Mouse (Mus musculus) intestine, embryonic 16.5 days (tissue): Measurements from ENCODE around the gene Trpm8. TPM values are rescaled to one million over a fixed set of nuclear protein-coding genes. Genes with fewer than 3 reads are reported as not detected.

ENCODE experiments used
- ATAC-seq: fragments of 200-750 bp; cut with Nextera tagmentation; 2 replicates; pipeline ENCODE4 v1.8.0; 2017; ENCODE audit warnings: moderate TSS enrichment, moderate library complexity
- H3K27ac ChIP-seq: fragments of 300-500 bp; sonication (generic); 2 replicates; pipeline ENCODE4 v1.5.1; 2014; ENCODE audit warnings: mild to moderate bottlenecking, low read length
- H3K27me3 ChIP-seq: fragments of 300-500 bp; sonication (generic); replicated peaks from 2 replicates; pipeline ENCODE4 v1.6.1; 2014; ENCODE audit warnings: low read length, control low read depth, mixed read lengths; ENCODE audit not compliant: control insufficient read depth, insufficient read depth
- H3K36me3 ChIP-seq: fragments of 300-500 bp; sonication (generic); 2 replicates; pipeline ENCODE4 v1.6.1; 2014; ENCODE audit warnings: low read length, control low read depth; ENCODE audit not compliant: control insufficient read depth, insufficient read depth
- H3K4me1 ChIP-seq: fragments of 300-500 bp; sonication (generic); 2 replicates; pipeline ENCODE4 v1.6.1; 2014; ENCODE audit warnings: low read length, control low read depth, mixed read lengths; ENCODE audit not compliant: control insufficient read depth, insufficient read depth
- H3K4me2 ChIP-seq: fragments of 300-500 bp; sonication (generic); 2 replicates; pipeline ENCODE4 v1.6.1; 2014; ENCODE audit warnings: low read depth, low read length, control low read depth
- H3K4me3 ChIP-seq: fragments of 300-500 bp; sonication (generic); 2 replicates; pipeline ENCODE4 v1.5.1; 2014; ENCODE audit warnings: mild to moderate bottlenecking, low read length
- H3K9ac ChIP-seq: fragments of 300-500 bp; sonication (generic); 2 replicates; pipeline ENCODE4 v1.6.1; 2014; ENCODE audit warnings: low read depth, low read length
- H3K9me3 ChIP-seq: fragments of 300-500 bp; sonication (generic); 2 replicates; pipeline ENCODE4 v1.6.1; 2016; ENCODE audit warnings: low read length, control low read depth; ENCODE audit not compliant: control insufficient read depth
- WGBS: fragments of 180-500 bp; shearing (Covaris S2); extraction: QIAGEN DNeasy Blood & Tissue Kit; methylation state at CpG from one replicate; pipeline ENCODE4 v1.1.7; 2014; 5-methylcytosine and 5-hydroxymethylcytosine counted together
- polyA plus RNA-seq: library from polyadenylated mRNA; unstranded; fragments of >200 nt; fragmentation: Nextera tagmentation; extraction: Ambion mirVana; gene quantifications from 2 replicates; pipeline ENCODE4 v1.2.1, GENCODE M21; 2015

Gene Trpm8
- polyA plus RNA-seq, 1 experiment from 2014 or later, result not detected

DNA sequence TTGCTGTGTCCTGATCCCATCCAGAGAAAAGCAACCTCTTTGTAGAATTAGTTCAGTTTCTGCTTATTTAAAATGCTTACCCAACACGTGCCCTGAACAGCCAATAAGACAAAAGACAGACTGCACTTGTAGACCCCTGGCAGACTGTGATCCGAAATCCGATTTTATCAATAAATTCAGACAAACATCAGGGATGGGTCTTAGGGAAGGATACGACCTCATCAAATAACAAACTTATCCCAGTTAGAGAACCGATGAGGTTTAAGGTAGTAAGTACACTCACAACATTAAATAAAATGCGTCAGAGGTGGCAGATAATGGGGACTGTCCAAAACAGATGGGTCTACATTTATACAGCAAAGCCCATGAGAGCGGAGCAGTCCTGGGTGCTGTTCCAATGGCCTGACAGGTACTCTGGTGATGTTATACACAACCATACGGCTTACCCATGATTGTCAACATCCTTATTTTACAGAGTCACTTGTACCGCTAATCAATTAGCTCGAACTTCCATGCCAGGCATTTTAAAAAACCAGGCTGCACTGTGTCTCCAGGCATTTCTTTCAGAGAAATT, 850 bp upstream of the Trpm8 start:
- ATAC-seq, result peak; percentile 16
- WGBS, result 18% methylated on average over 10 of the region's 10 CpGs
- H3K4me2 ChIP-seq, result peak overlapping the region; percentile 62
- H3K4me1 ChIP-seq, result peaks cover 32% of the 10 kb centered on the region
- H3K27ac ChIP-seq, result peak overlapping the region; percentile 84
- H3K9ac ChIP-seq, result peak overlapping the region; percentile 79
- H3K36me3 ChIP-seq, result peaks cover 29% of the 10 kb centered on the region
- peak overlapping the region; percentile 57 for H3K4me3 ChIP-seq
- H3K9me3 ChIP-seq, result no peaks in the 10 kb centered on the region
- H3K27me3 ChIP-seq, result no peaks in the 10 kb centered on the region

DNA sequence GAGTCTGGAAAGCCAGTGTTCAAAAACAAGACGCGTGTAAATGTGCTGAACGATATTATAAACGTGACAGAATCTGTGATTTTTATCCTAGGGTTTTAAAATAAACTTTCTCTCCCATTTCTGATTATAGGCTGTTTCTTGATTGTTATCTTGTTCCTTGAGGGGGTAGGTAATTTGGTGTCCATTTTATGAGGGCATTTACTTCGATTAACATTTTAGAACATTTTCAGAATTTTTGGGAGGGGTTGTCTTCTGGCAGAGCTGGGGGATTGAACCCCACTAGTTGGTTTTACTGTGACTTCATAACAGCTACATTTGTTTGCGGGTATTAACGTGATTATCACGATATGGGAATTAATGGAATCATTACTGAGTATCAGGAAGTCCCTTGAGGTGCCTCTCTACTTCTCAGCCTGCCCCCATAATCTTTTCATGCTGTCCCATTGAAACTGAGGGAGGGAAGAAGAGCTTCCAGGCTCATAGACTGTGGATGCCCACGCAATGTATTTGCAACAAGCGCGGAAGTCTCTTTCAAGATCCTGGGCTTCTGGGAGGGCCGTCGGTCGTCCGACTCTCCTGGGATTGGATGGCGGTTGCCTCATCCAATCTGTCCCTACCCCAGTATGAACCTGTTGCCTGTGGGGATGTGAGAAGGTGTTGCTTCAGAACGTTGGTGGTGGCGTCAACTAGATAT, 504 bp downstream of the Trpm8 start:
- no peak for ATAC-seq
- H3K27me3 ChIP-seq, result no peaks in the 10 kb centered on the region
- H3K4me2 ChIP-seq, result peak overlapping the region; percentile 62
- H3K36me3 ChIP-seq, result peaks cover 17% of the 10 kb centered on the region
- peak overlapping the region; percentile 79 for H3K9ac ChIP-seq
- peaks cover 3% of the 10 kb centered on the region; the same call in 1 of the 2 replicates for H3K9me3 ChIP-seq
- peaks cover 32% of the 10 kb centered on the region for H3K4me1 ChIP-seq
- peak overlapping the region; percentile 57 for H3K4me3 ChIP-seq
- 66% methylated on average over 18 of the region's 18 CpGs for WGBS
- H3K27ac ChIP-seq, result peak overlapping the region; percentile 84; the same call in 1 of the 2 replicates

- Histone ChIP-seq H3K9ac (no peak overlapping the region), H3K27ac (peak overlapping the region; percentile 58), H3K36me3 (peaks cover 7% of the 10 kb centered on the region; the same call in 1 of the 2 replicates), H3K4me1 (peaks cover 32% of the 10 kb centered on the region), H3K9me3 (peaks cover 10% of the 10 kb centered on the region; the same call in 1 of the 2 replicates), H3K27me3 (no peaks in the 10 kb centered on the region), H3K4me2 (peak overlapping the region; percentile 19), H3K4me3 (no peak overlapping the region)
- WGBS, result 48% methylated on average over 9 of the region's 9 CpGs
- ATAC-seq, result peak; percentile 67
Observed at GRCm38 (mm10) chr1:88279111-88280005, 1.9 kb downstream of the Trpm8 start.

GRCm38 (mm10) chr1:88280006-88280690, 2.7 kb downstream of the Trpm8 start:
- Histone ChIP-seq H3K9ac (peak overlapping the region; percentile 6; the same call in 1 of the 2 replicates), H3K4me2 (peak overlapping the region; percentile 11), H3K4me3 (0 out of 2 replicates have a peak overlapping the region, but pooled peaks have one; percentile 0), H3K9me3 (peaks cover 10% of the 10 kb centered on the region; the same call in 1 of the 2 replicates), H3K27ac (peak overlapping the region; percentile 59), H3K27me3 (no peaks in the 10 kb centered on the region), H3K36me3 (no peaks in the 10 kb centered on the region), H3K4me1 (peaks cover 30% of the 10 kb centered on the region)
- 53% methylated on average over 15 of the region's 15 CpGs for WGBS
- ATAC-seq, result peak; percentile 69

- no peaks in the 10 kb centered on the region for H3K27me3 ChIP-seq
- no peak for ATAC-seq
- H3K27ac ChIP-seq, result no peak overlapping the region
- H3K4me3 ChIP-seq, result no peak overlapping the region
- no peaks in the 10 kb centered on the region for H3K36me3 ChIP-seq
- 62% methylated on average over 3 of the region's 3 CpGs for WGBS
- peaks cover 13% of the 10 kb centered on the region for H3K4me1 ChIP-seq
- no peak overlapping the region for H3K9ac ChIP-seq
- peaks cover 19% of the 10 kb centered on the region for H3K9me3 ChIP-seq
- H3K4me2 ChIP-seq, result no peak overlapping the region
Observed at GRCm38 (mm10) chr1:88282301-88282700, 4.8 kb downstream of the Trpm8 start.

DNA sequence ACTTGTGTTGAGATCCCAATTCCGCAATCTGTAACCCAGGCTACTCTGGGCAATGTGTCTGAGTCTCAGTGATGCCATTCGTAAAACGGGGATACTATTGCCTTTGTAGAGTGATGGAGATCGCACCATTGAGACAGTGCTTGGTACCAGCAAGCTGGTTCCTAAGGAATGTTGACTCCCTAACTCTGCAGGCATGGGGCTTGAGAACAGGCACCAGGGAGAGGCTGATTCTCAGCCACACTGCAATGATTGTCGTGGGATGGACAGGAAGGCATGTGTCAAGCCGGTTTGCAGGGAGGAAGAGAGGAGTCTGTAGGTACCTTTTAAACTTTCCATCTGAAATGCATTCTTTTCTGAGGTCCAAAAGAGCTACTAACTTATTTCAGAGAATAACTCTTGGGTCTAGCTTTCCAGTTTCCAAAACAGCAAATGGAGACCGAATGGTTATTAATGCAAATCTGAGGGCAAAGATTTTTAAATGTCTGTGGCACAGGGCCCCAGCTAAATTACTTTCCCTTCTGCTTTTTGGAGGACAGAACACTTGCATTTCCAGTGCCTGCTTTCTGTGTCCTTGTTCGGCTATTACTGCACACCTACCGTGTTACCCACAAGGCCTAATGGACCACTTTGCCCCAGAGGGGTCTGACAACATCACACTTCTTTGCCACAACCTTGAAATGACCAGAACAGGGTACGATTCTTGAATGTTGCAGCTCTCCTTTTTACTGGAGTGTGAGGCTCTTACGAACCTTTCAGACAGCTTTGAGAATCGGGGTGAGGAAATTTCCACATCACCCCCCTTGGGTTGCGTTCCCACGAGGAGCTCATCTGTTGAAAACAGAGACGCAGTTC, 6.1 kb downstream of the Trpm8 start:
- no peak overlapping the region for H3K4me3 ChIP-seq
- H3K9me3 ChIP-seq, result peaks cover 24% of the 10 kb centered on the region
- 79% methylated on average over 15 of the region's 15 CpGs for WGBS
- no peaks in the 10 kb centered on the region for H3K36me3 ChIP-seq
- peaks cover 4% of the 10 kb centered on the region; the same call in 1 of the 2 replicates for H3K4me1 ChIP-seq
- no peak overlapping the region for H3K9ac ChIP-seq
- no peak for ATAC-seq
- H3K27me3 ChIP-seq, result no peaks in the 10 kb centered on the region
- no peak overlapping the region for H3K4me2 ChIP-seq
- no peak overlapping the region for H3K27ac ChIP-seq

GRCm38 (mm10) chr1:88284228-88284945, 6.9 kb downstream of the Trpm8 start:
- ATAC-seq, result no peak; the same call in 1 of the 2 replicates
- Histone ChIP-seq H3K27ac (no peak overlapping the region), H3K4me3 (no peak overlapping the region), H3K4me1 (peaks cover 4% of the 10 kb centered on the region; the same call in 1 of the 2 replicates), H3K4me2 (no peak overlapping the region), H3K9me3 (peaks cover 24% of the 10 kb centered on the region), H3K9ac (no peak overlapping the region), H3K36me3 (no peaks in the 10 kb centered on the region), H3K27me3 (no peaks in the 10 kb centered on the region)
- 58% methylated on average over 10 of the region's 10 CpGs for WGBS

DNA sequence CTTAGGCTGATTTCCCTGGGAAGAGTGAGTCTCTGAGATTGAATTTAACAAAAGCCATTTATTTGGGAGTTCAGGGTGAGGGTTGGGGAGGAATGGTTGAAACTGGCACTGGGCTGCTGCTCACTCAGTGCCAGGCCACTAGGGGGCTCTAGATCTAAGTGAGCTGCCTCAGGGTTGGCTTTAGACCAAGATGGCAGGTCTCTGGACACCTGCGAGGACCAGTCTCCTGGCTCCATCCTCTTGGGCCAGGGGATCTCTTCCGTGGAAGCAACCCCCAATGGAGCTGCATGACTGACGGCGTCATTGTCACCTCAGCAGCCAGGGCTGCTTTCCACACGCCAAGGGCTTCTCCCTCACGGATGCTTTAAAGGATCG, 7.5 kb downstream of the Trpm8 start:
- Histone ChIP-seq H3K36me3 (no peaks in the 10 kb centered on the region), H3K9ac (no peak overlapping the region), H3K27me3 (no peaks in the 10 kb centered on the region), H3K4me3 (no peak overlapping the region), H3K27ac (no peak overlapping the region), H3K9me3 (peaks cover 24% of the 10 kb centered on the region), H3K4me1 (peaks cover 4% of the 10 kb centered on the region; the same call in 1 of the 2 replicates), H3K4me2 (no peak overlapping the region)
- WGBS, result 64% methylated on average over 7 of the region's 7 CpGs
- no peak for ATAC-seq
